Mouse (Mus musculus) embryonic fibroblast, embryonic 13.5 days (primary cell): ENCODE data around the gene Acot8.

ENCODE experiments used
- CTCF ChIP-seq: IDR thresholded peaks from 2 replicates; pipeline ENCODE4 v1.5.1; 2011; ENCODE audit warnings: mild to moderate bottlenecking, control low read depth, low read length, moderate library complexity, borderline replicate concordance; ENCODE audit not compliant: insufficient read depth
- POLR2A ChIP-seq: IDR thresholded peaks from 2 replicates; pipeline ENCODE4 v1.6.1; 2011; ENCODE audit warnings: low read depth, mild to moderate bottlenecking, control low read depth, low read length, moderate library complexity

- TF ChIP-seq CTCF (no peak), POLR2A (no peak)
Observed at GRCm38 (mm10) chr2:164792400-164793190, 12.1 kb downstream of the Acot8 start.
